Mouse (Mus musculus): ENCODE data around the gene Frrs1. TPM values are rescaled to one million over a fixed set of nuclear protein-coding genes. Genes with fewer than 3 reads are reported as not detected.

Gene Frrs1
- 12.5 and 27.0 TPM in 2 replicates for polyA plus RNA-seq (2012; rRNA removed; ENCODE audit: low replicate concordance)

GRCm38 (mm10) chr3:116858941-116859685, at the start of gene Frrs1:
Frrs1 (plus strand) TSS chr3:116859464.

Other genes with a start within 250 kb of the Frrs1 start
- gene Trmt13, start 244.9 kb upstream of the Frrs1 start, polyA plus RNA-seq (2012; rRNA removed; ENCODE audit: low replicate concordance): 0.31 and 1.2 TPM in 2 replicates
- gene Mfsd14a, start 196.8 kb upstream of the Frrs1 start, polyA plus RNA-seq (2012; rRNA removed; ENCODE audit: low replicate concordance): 2.8 and 5.8 TPM in 2 replicates
- gene Gm43191, start 178.2 kb upstream of the Frrs1 start, polyA plus RNA-seq (2012; rRNA removed; ENCODE audit: low replicate concordance): not detected in 2 replicates
- 15.6 and 18.4 TPM in 2 replicates for gene Slc35a3, start 146.6 kb upstream of the Frrs1 start, polyA plus RNA-seq (2012; rRNA removed; ENCODE audit: low replicate concordance)
- 1.4 and 1.7 TPM in 2 replicates for gene Agl, start 51.3 kb upstream of the Frrs1 start, polyA plus RNA-seq (2012; rRNA removed; ENCODE audit: low replicate concordance)
- gene 4930455H04Rik, start 108.8 kb downstream of the Frrs1 start, polyA plus RNA-seq (2012; rRNA removed; ENCODE audit: low replicate concordance): not detected in 2 replicates
- 0.27 TPM in 1 of 2 replicates, not detected in the other for gene Palmd, start 109.5 kb downstream of the Frrs1 start, polyA plus RNA-seq (2012; rRNA removed; ENCODE audit: low replicate concordance)

Measured in duodenum, adult 2 months (tissue).